Mouse (Mus musculus) adrenal gland, postnatal 10 days (tissue): Measurements from ENCODE around the gene Gngt2. TPM values are rescaled to one million over a fixed set of nuclear protein-coding genes. Genes with fewer than 3 reads are reported as not detected.

ENCODE experiments used
- DNase-seq: peaks from one replicate; pipeline ENCODE4 v3.0.0; 2021; ENCODE audit warnings: mixed read lengths
- total RNA-seq, 2 experiments: library from RNA; stranded (reverse); gene quantifications; 2 replicates each; pipeline ENCODE4 v1.2.3; 2021

The Gngt2 gene
- total RNA-seq, 2 experiments from 2014 or later, result 21.9 to 22.9 TPM

GRCm38 (mm10) chr11:95826317-95827167 is 10.5 kb upstream of the Gngt2 start:
- no peak for DNase-seq

GRCm38 (mm10) chr11:95827168-95827447 is 9.9 kb upstream of the Gngt2 start:
- DNase-seq, result peak; percentile 22

- peak; percentile 84 for DNase-seq
Measured at GRCm38 (mm10) chr11:95827464-95828085, 9.4 kb upstream of the Gngt2 start.

GRCm38 (mm10) chr11:95828181-95828964 is 8.6 kb upstream of the Gngt2 start:
- no peak for DNase-seq

GRCm38 (mm10) chr11:95829526-95830050 is 7.4 kb upstream of the Gngt2 start:
- peak; percentile 23 for DNase-seq

GRCm38 (mm10) chr11:95830411-95831275 is 6.4 kb upstream of the Gngt2 start:
- DNase-seq, result peak; percentile 38

- DNase-seq, result no peak
Measured at GRCm38 (mm10) chr11:95831276-95831619, 5.8 kb upstream of the Gngt2 start.

- DNase-seq, result no peak
Measured at GRCm38 (mm10) chr11:95831641-95832040, 5.4 kb upstream of the Gngt2 start.

GRCm38 (mm10) chr11:95832129-95833005 is 4.6 kb upstream of the Gngt2 start:
- DNase-seq, result no peak

- no peak for DNase-seq
Measured at GRCm38 (mm10) chr11:95833006-95833570, 3.9 kb upstream of the Gngt2 start.

GRCm38 (mm10) chr11:95833631-95834142 is 3.3 kb upstream of the Gngt2 start:
- DNase-seq, result no peak

- peak; percentile 37 for DNase-seq
Measured at GRCm38 (mm10) chr11:95834143-95834667, 2.8 kb upstream of the Gngt2 start.

- no peak for DNase-seq
Measured at GRCm38 (mm10) chr11:95834742-95835710, 2.0 kb upstream of the Gngt2 start.

GRCm38 (mm10) chr11:95835832-95836231 is 1.2 kb upstream of the Gngt2 start:
- no peak for DNase-seq

- no peak for DNase-seq
Measured at GRCm38 (mm10) chr11:95836433-95836832, 583 bp upstream of the Gngt2 start.

GRCm38 (mm10) chr11:95838598-95838997 is 1.6 kb downstream of the Gngt2 start:
- DNase-seq, result no peak

- DNase-seq, result no peak
Measured at GRCm38 (mm10) chr11:95838999-95839868, 2.2 kb downstream of the Gngt2 start.
